Mouse (Mus musculus): ENCODE results near the gene Arhgap35. TPM values are rescaled to one million over a fixed set of nuclear protein-coding genes. Genes with fewer than 3 reads are reported as not detected.
"Not testable (repeated sequence)": the region's sequence is repeated elsewhere in the genome, so short reads cannot be mapped to it uniquely, and the experiment has no call there.

Gene Arhgap35
- polyA plus RNA-seq, 1 experiment from 2014 or later, result 30.5 TPM

GRCm38 (mm10) chr7:16617045-16617444 lies 2.3 kb upstream of the Arhgap35 start:
- H3K9ac ChIP-seq, result no peak overlapping the region
- no peak overlapping the region for H3K27ac ChIP-seq (ENCODE audit: low read depth)
- ATAC-seq (ENCODE audit: insufficient read depth) (no peak), DNase-seq (peak; percentile 80)
- H3K27me3 ChIP-seq (ENCODE audit: insufficient read depth, low read length), result no peaks in the 10 kb centered on the region
- WGBS, result 25% methylated on average over 2 of the region's 2 CpGs
- TF ChIP-seq CTCF (IDR thresholded peaks at IDR 0.05; ENCODE audit: low read depth), result peak; percentile 76
- no peak overlapping the region for H3K4me2 ChIP-seq
- H3K4me3 ChIP-seq (ENCODE audit: low read depth, low read length), result no peak overlapping the region
- peaks cover 24% of the 10 kb centered on the region for H3K4me1 ChIP-seq (ENCODE audit: insufficient read depth)
- H3K9me3 ChIP-seq (ENCODE audit: low read depth, low read length), result no peaks in the 10 kb centered on the region
- no peaks in the 10 kb centered on the region for H3K36me3 ChIP-seq (ENCODE audit: insufficient read depth)

- TF ChIP-seq CTCF (IDR thresholded peaks at IDR 0.05; ENCODE audit: low read depth), result no peak
- H3K27ac ChIP-seq (ENCODE audit: low read depth), result peak overlapping the region; percentile 100
- H3K27me3 ChIP-seq (ENCODE audit: insufficient read depth, low read length), result no peaks in the 10 kb centered on the region
- peak overlapping the region; percentile 94 for H3K4me3 ChIP-seq (ENCODE audit: low read depth, low read length)
- no peaks in the 10 kb centered on the region for H3K9me3 ChIP-seq (ENCODE audit: low read depth, low read length)
- peak overlapping the region; percentile 95 for H3K9ac ChIP-seq
- ATAC-seq (ENCODE audit: insufficient read depth) (peak; percentile 17), DNase-seq (peak; percentile 84)
- under 1% methylated on average over 54 of the region's 101 CpGs for WGBS
- peaks cover 38% of the 10 kb centered on the region for H3K4me1 ChIP-seq (ENCODE audit: insufficient read depth)
- peak overlapping the region; percentile 67 for H3K4me2 ChIP-seq
- H3K36me3 ChIP-seq (ENCODE audit: insufficient read depth), result no peaks in the 10 kb centered on the region
These were observed 464 bp downstream of the Arhgap35 start for GRCm38 (mm10) chr7:16614171-16614887.

DNA sequence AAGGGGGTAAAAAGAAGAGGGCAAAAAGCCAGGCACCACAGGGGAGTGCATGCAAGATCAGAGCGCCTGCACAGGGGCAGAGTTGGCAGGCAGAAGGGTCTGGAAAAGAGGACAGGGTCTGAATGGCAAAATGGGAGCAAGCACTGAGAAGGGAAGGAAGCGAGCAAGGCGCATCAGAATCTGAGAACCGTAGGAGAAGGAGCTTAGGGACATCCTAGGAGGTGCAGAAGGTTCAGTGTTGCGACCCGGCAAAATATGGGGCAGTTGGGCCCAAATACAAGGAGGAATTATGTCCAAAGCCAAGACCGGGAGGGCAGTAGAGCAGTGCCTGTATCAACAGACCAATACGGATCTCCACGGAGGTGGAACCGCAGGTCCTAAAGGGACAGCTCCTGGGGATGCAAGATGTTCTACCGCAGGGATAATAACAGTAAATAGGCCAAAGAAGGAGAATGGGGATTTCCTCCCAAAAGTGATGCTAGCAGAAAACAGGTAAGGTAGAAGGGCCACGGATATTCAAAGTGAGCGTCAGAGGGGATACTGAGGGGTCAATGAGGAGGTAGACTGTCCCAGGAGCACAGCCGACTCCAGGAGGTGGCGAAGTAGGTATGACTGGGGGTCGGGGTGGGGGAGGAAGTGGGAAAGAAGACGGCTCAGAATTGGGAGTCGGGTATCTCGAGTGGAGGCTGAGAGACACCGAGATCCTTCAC lies 1.2 kb downstream of the Arhgap35 start:
- peaks cover 38% of the 10 kb centered on the region for H3K4me1 ChIP-seq (ENCODE audit: insufficient read depth)
- peak; percentile 34 for DNase-seq

DNA sequence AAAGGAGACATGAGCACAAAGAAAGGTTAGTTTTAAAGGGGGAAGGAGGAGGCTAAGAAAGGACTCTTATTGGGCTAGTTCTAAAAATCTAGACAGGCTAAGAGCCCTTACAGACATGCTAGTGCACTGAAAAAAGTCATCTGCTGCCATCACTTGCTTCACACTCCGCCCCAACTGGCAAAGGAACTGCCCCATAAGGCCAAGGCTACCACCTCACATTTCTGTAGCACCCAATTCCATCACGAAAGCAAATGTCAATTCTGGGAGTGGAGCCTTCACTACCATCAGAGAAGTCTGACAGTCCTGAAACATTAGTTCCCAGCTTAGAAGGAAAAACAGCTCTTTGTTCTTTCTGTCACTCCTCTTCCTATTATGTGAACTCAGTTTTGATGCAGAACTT lies 4.4 kb downstream of the Arhgap35 start:
- WGBS, result 35% methylated on average over 2 of the region's 2 CpGs

More for the DNA sequence above, 1.2 kb downstream of the Arhgap35 start:
- ATAC-seq (ENCODE audit: insufficient read depth), result no peak
- H3K27me3 ChIP-seq (ENCODE audit: insufficient read depth, low read length), result no peaks in the 10 kb centered on the region
- WGBS, result 1% methylated on average over 20 of the region's 20 CpGs
- no peaks in the 10 kb centered on the region for H3K9me3 ChIP-seq (ENCODE audit: low read depth, low read length)
- no peak for TF ChIP-seq CTCF (IDR thresholded peaks at IDR 0.05; ENCODE audit: low read depth)
- no peaks in the 10 kb centered on the region for H3K36me3 ChIP-seq (ENCODE audit: insufficient read depth)
- H3K9ac ChIP-seq, result peak overlapping the region; percentile 95
- H3K4me2 ChIP-seq, result peak overlapping the region; percentile 67
- peak overlapping the region; percentile 100 for H3K27ac ChIP-seq (ENCODE audit: low read depth)
- peak overlapping the region; percentile 94 for H3K4me3 ChIP-seq (ENCODE audit: low read depth, low read length)

DNA sequence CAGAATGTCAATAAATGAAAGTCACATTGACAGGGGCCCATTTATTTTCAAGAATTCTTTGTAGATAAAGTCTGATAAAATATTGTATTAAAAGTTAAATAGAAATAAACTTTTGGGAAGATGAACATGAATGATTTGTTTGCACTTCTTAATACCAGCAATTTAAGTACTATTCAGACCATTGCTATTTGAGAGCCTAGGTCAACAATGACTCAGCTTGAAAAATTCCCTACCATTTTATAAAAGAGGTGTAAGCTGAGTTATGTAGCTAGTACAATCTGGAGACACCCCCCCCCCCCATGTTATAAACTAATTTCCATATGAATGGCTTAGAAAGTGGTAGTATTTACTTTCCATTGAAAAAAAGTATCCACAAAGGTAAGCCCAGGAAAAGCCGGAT lies 5.8 kb downstream of the Arhgap35 start:
- no peak for DNase-seq
- no peaks in the 10 kb centered on the region for H3K9me3 ChIP-seq (ENCODE audit: low read depth, low read length)

More for the DNA sequence above, 4.4 kb downstream of the Arhgap35 start:
- Histone ChIP-seq H3K36me3 (ENCODE audit: insufficient read depth) (no peaks in the 10 kb centered on the region), H3K4me3 (ENCODE audit: low read depth, low read length) (no peak overlapping the region), H3K4me2 (peak overlapping the region; percentile 67), H3K4me1 (ENCODE audit: insufficient read depth) (peaks cover 35% of the 10 kb centered on the region), H3K27ac (ENCODE audit: low read depth) (peak overlapping the region; percentile 9; the same call in 1 of the 2 replicates), H3K9ac (no peak overlapping the region), H3K27me3 (ENCODE audit: insufficient read depth, low read length) (no peaks in the 10 kb centered on the region), H3K9me3 (ENCODE audit: low read depth, low read length) (no peaks in the 10 kb centered on the region)
- ATAC-seq (ENCODE audit: insufficient read depth), result no peak
- no peak for TF ChIP-seq CTCF (IDR thresholded peaks at IDR 0.05; ENCODE audit: low read depth)
- peak; percentile 82 for DNase-seq

DNA sequence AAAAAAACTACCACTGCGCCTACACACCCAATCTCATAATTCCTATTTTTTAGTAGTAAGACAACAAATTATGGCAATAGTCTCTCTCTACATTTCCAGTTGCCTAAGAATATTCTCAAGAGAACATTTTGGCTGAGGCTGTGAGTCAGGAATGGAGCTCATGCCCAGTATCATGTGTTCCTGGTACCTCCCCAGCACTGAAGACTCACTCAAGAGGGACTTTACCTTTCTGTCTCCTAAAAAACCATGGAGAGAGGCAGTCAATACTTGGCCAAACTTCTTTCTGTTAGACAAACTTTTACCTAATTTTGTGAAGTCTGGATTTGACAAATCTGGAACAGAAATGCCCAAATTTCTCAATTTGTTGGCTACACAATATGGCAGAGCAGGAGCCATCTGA lies 6.7 kb downstream of the Arhgap35 start:
- Histone ChIP-seq H3K36me3 (ENCODE audit: insufficient read depth) (no peaks in the 10 kb centered on the region), H3K4me1 (ENCODE audit: insufficient read depth) (peaks cover 32% of the 10 kb centered on the region), H3K27ac (ENCODE audit: low read depth) (no peak overlapping the region), H3K4me3 (ENCODE audit: low read depth, low read length) (no peak overlapping the region), H3K27me3 (ENCODE audit: insufficient read depth, low read length) (no peaks in the 10 kb centered on the region), H3K4me2 (no peak overlapping the region), H3K9me3 (ENCODE audit: low read depth, low read length) (no peaks in the 10 kb centered on the region), H3K9ac (no peak overlapping the region)
- WGBS, result 96% methylated on average over 1 of the region's 1 CpGs
- no peak for ATAC-seq (ENCODE audit: insufficient read depth)
- TF ChIP-seq CTCF (IDR thresholded peaks at IDR 0.05; ENCODE audit: low read depth), result no peak
- DNase-seq, result no peak

More for the DNA sequence above, 5.8 kb downstream of the Arhgap35 start:
- no peak for ATAC-seq (ENCODE audit: insufficient read depth)
- Histone ChIP-seq H3K36me3 (ENCODE audit: insufficient read depth) (no peaks in the 10 kb centered on the region), H3K9ac (no peak overlapping the region), H3K27me3 (ENCODE audit: insufficient read depth, low read length) (no peaks in the 10 kb centered on the region), H3K4me1 (ENCODE audit: insufficient read depth) (peaks cover 35% of the 10 kb centered on the region), H3K27ac (ENCODE audit: low read depth) (0 out of 2 replicates have a peak overlapping the region, but pooled peaks have one; percentile 6), H3K4me2 (no peak overlapping the region), H3K4me3 (ENCODE audit: low read depth, low read length) (no peak overlapping the region)
- WGBS, result 76% methylated on average over 1 of the region's 1 CpGs
- TF ChIP-seq CTCF (IDR thresholded peaks at IDR 0.05; ENCODE audit: low read depth), result no peak

DNA sequence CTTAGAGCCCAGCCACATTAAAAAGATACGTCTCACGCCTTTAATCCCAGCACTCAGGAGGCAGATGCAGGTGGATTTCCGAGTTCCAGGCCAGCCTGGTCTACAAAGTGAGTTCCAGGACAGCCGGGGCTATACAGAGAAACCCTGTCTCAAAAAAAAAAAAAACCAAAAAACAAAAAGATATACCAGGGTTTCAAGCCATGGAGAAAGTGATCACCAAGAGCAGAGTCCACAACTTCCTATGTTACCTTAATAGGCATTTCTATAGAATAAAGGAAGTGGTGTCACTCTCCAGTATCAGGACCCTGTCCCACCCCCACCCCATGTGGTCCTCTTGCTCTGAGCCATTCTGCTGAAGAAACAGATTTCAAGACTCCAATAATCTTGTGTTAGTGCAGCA lies 8.0 kb downstream of the Arhgap35 start:
- not testable (repeated sequence) for H3K36me3 ChIP-seq (ENCODE audit: insufficient read depth); H3K27me3 ChIP-seq (ENCODE audit: insufficient read depth, low read length); H3K9me3 ChIP-seq (ENCODE audit: low read depth, low read length); DNase-seq; H3K27ac ChIP-seq (ENCODE audit: low read depth); H3K4me2 ChIP-seq; H3K9ac ChIP-seq; ATAC-seq (ENCODE audit: insufficient read depth); H3K4me3 ChIP-seq (ENCODE audit: low read depth, low read length)
- H3K4me1 ChIP-seq (ENCODE audit: insufficient read depth), result peaks cover 20% of the 10 kb centered on the region
- WGBS, result 94% methylated on average over 4 of the region's 4 CpGs
